Mouse (Mus musculus) G1E (cell line): ENCODE measurements around the gene Lamb2. TPM values are rescaled to one million over a fixed set of nuclear protein-coding genes. Genes with fewer than 3 reads are reported as not detected.
A peak's percentile ranks its signal among the peaks of the same experiment; 100 is the strongest.

Experiments
- ATAC-seq: 2 replicates; pipeline ENCODE4 v1.8.0; 2016; ENCODE audit warnings: mild to moderate bottlenecking; ENCODE audit not compliant: insufficient number of reproducible peaks, poor library complexity, low FRiP score, severe bottlenecking; ENCODE audit errors: extremely low read depth
- DNase-seq: peaks from one replicate; pipeline ENCODE4 v3.0.0; 2012; ENCODE audit warnings: low spot score
- H3K27me3 ChIP-seq: 2 replicates; pipeline ENCODE4 v1.6.1; 2012; ENCODE audit warnings: mild to moderate bottlenecking, low read length, inconsistent platforms; ENCODE audit not compliant: insufficient read depth
- H3K36me3 ChIP-seq: replicated peaks from 2 replicates; pipeline ENCODE3; 2012; ENCODE audit warnings: mild to moderate bottlenecking, inconsistent platforms
- H3K4me1 ChIP-seq: 2 replicates; pipeline ENCODE4 v1.6.1; 2012; ENCODE audit warnings: low read depth, low read length, inconsistent platforms, mixed read lengths; ENCODE audit not compliant: insufficient read depth
- H3K4me3 ChIP-seq: 2 replicates; pipeline ENCODE4 v1.5.1; 2012; ENCODE audit warnings: low read depth, mild to moderate bottlenecking, inconsistent platforms, low read length, moderate library complexity, mixed read lengths
- H3K9me3 ChIP-seq: replicated peaks from 2 replicates; pipeline ENCODE4 v1.6.1; 2012; ENCODE audit warnings: inconsistent platforms
- CTCF ChIP-seq: IDR thresholded peaks from 2 replicates; pipeline ENCODE4 v1.5.1; 2012; ENCODE audit warnings: low read depth, low read length, inconsistent platforms, mixed read lengths
- GATA1 ChIP-seq: IDR thresholded peaks from 2 replicates; pipeline ENCODE4 v1.6.1; 2012; ENCODE audit warnings: borderline replicate concordance, low read length, inconsistent platforms, mixed read lengths
- GATA2 ChIP-seq: IDR thresholded peaks from 2 replicates; pipeline ENCODE4 v1.6.1; 2012; ENCODE audit warnings: low read depth, low read length, inconsistent platforms, borderline replicate concordance
- POLR2AphosphoS5 ChIP-seq: IDR thresholded peaks from 2 replicates; pipeline ENCODE4 v1.6.1; 2012; ENCODE audit warnings: low read depth, low read length, inconsistent platforms; ENCODE audit not compliant: insufficient replicate concordance
- TAL1 ChIP-seq: conservative IDR thresholded peaks from 2 replicates; pipeline ENCODE4 v1.6.1; 2012; ENCODE audit warnings: low read depth, low read length, inconsistent platforms, mixed read lengths
- polyA plus RNA-seq: library from polyadenylated mRNA; stranded (reverse); fragments of >175 nt; gene quantifications from 2 replicates; pipeline ENCODE4 v1.2.3, GENCODE M21; 2012
- total RNA-seq, 2 experiments: library from RNA; stranded (forward) in 1 of 2; stranded (reverse) in 1 of 2; fragments of 200-1000 nt in 1 of 2; fragments of >200 nt in 1 of 2; fragmentation: Nextera tagmentation in 1 of 2; gene quantifications; 2 replicates each; pipeline ENCODE4 v1.2.3; 2014 to 2017

Gene Lamb2
- total and polyA plus RNA-seq, 3 experiments = 0.07 to 0.15 (median 0.11) TPM

- ATAC-seq (no peak), DNase-seq (no peak)
- Histone ChIP-seq H3K36me3 (peaks cover 32% of the 10 kb centered on the region), H3K4me3 (peak overlapping the region; percentile 76; the same call in 1 of the 2 replicates), H3K27me3 (no peaks in the 10 kb centered on the region), H3K9me3 (no peaks in the 10 kb centered on the region), H3K4me1 (peaks cover 68% of the 10 kb centered on the region)
- no peak for TF ChIP-seq POLR2AphosphoS5
- TF ChIP-seq GATA2 = no peak
Measured at GRCm38 (mm10) chr9:108452911-108453310, 26.6 kb upstream of the Lamb2 start.

- TF ChIP-seq POLR2AphosphoS5 (no peak), GATA2 (no peak), TAL1 (no peak), GATA1 (no peak), CTCF (no peak)
- DNase-seq = no peak
- ATAC-seq = no peak
- no peak overlapping the region for H3K4me3 ChIP-seq
- H3K4me1 ChIP-seq = peaks cover 70% of the 10 kb centered on the region
- no peaks in the 10 kb centered on the region for H3K27me3 ChIP-seq
- no peaks in the 10 kb centered on the region for H3K9me3 ChIP-seq
- H3K36me3 ChIP-seq = peaks cover 27% of the 10 kb centered on the region
Measured at GRCm38 (mm10) chr9:108453458-108453857, 26.1 kb upstream of the Lamb2 start.

- no peak for ATAC-seq
- no peaks in the 10 kb centered on the region for H3K27me3 ChIP-seq
- no peak overlapping the region for H3K4me3 ChIP-seq
- no peak for DNase-seq
- TF ChIP-seq GATA2 (no peak), GATA1 (no peak), CTCF (no peak), POLR2AphosphoS5 (no peak), TAL1 (no peak)
- no peaks in the 10 kb centered on the region for H3K9me3 ChIP-seq
- H3K36me3 ChIP-seq = peaks cover 20% of the 10 kb centered on the region
- peaks cover 74% of the 10 kb centered on the region for H3K4me1 ChIP-seq
Measured at GRCm38 (mm10) chr9:108454429-108454828, 25.1 kb upstream of the Lamb2 start.

- Histone ChIP-seq H3K4me3 (no peak overlapping the region), H3K36me3 (peaks cover 5% of the 10 kb centered on the region), H3K27me3 (no peaks in the 10 kb centered on the region), H3K9me3 (no peaks in the 10 kb centered on the region), H3K4me1 (peaks cover 68% of the 10 kb centered on the region)
- no peak for TF ChIP-seq GATA2
- TF ChIP-seq CTCF = no peak
- TF ChIP-seq POLR2AphosphoS5 = no peak
- TF ChIP-seq GATA1 = no peak
- no peak for TF ChIP-seq TAL1
- ATAC-seq (no peak), DNase-seq (no peak)
Measured at GRCm38 (mm10) chr9:108455747-108456571, 23.6 kb upstream of the Lamb2 start.

GRCm38 (mm10) chr9:108456953-108457352, 22.6 kb upstream of the Lamb2 start:
- ATAC-seq = no peak
- no peak for DNase-seq
- Histone ChIP-seq H3K4me3 (no peak overlapping the region), H3K27me3 (no peaks in the 10 kb centered on the region), H3K9me3 (no peaks in the 10 kb centered on the region), H3K4me1 (peaks cover 67% of the 10 kb centered on the region), H3K36me3 (peaks cover 11% of the 10 kb centered on the region)
- TF ChIP-seq GATA2 (no peak), POLR2AphosphoS5 (no peak), TAL1 (no peak), CTCF (no peak)

- peak overlapping the region; percentile 88 for H3K4me3 ChIP-seq
- ATAC-seq (no peak), DNase-seq (no peak)
- H3K9me3 ChIP-seq = no peaks in the 10 kb centered on the region
- H3K36me3 ChIP-seq = peaks cover 41% of the 10 kb centered on the region
- no peaks in the 10 kb centered on the region for H3K27me3 ChIP-seq
- no peak for TF ChIP-seq GATA1
- no peak for TF ChIP-seq GATA2
- no peak for TF ChIP-seq POLR2AphosphoS5
- no peak for TF ChIP-seq TAL1
- no peak for TF ChIP-seq CTCF
- peaks cover 62% of the 10 kb centered on the region for H3K4me1 ChIP-seq
Measured at GRCm38 (mm10) chr9:108459939-108460318, 19.6 kb upstream of the Lamb2 start.
